In the genomic region with DNA sequence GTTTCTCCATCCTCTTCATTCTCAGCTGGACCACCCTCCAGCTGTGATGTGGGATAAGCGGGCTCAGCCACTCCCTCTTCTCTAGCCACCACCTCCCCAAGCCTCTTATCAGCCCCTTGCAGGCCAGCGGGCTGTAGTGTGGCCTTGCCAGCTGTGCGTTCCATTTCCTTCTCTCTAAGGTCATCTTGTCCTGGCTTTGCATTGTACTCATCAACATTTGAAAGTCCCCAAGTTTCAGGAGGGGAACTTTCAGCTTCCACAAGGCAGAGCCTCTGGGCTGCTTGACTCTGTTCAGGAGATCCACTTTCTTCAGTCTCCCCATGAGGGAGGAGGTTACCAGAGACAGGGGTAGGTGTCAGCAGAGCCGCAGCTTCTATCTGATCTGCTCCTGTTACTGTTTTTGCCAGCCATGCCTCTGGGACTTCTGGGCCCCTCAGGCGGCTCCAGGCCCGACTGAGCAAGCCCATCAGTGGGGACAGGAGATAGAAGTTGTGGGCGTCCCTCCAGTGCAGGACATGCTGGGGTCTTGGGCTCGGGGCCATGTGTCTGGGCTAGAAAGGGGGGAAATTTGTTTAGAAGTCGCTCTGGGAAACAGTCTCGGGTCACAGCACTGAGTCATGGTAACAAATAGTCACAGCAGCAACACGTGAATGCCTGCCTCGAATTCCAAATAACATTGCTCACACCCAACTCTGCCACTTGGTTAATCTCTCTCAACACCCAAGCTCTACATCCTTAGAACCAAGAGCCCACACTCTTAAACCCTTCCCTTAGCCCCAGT, we compare ENCODE assay signal across 1 mouse cellular context.
TF ChIP-seq lines count a peak whose summit lies in the region.

No protein-coding gene starts in this region.

TF ChIP-seq in CH12.LX, 34 proteins besides CTCF, POLR2A, EP300 and RAD21:
- TF ChIP-seq SMC3 (IDR thresholded peaks at IDR 0.05; ENCODE audit: low read depth, low read length), result no peak
- TF ChIP-seq SIN3A (IDR thresholded peaks at IDR 0.05; ENCODE audit: low read length), result peak; percentile 72
- no peak for TF ChIP-seq JUN (IDR thresholded peaks at IDR 0.05; ENCODE audit: insufficient read depth, low read depth, low read length)
- peak; percentile 46; the same call in 1 of the 2 replicates for TF ChIP-seq BHLHE40 (IDR thresholded peaks at IDR 0.05; ENCODE audit: low read depth, low read length)
